Mouse (Mus musculus) urinary bladder, postnatal 25 days (tissue): Measurements from ENCODE around the gene Fry.

Experiments used
- DNase-seq: peaks from one replicate; pipeline ENCODE4 v3.0.0; 2022; ENCODE audit warnings: low spot score

Gene Fry

DNA sequence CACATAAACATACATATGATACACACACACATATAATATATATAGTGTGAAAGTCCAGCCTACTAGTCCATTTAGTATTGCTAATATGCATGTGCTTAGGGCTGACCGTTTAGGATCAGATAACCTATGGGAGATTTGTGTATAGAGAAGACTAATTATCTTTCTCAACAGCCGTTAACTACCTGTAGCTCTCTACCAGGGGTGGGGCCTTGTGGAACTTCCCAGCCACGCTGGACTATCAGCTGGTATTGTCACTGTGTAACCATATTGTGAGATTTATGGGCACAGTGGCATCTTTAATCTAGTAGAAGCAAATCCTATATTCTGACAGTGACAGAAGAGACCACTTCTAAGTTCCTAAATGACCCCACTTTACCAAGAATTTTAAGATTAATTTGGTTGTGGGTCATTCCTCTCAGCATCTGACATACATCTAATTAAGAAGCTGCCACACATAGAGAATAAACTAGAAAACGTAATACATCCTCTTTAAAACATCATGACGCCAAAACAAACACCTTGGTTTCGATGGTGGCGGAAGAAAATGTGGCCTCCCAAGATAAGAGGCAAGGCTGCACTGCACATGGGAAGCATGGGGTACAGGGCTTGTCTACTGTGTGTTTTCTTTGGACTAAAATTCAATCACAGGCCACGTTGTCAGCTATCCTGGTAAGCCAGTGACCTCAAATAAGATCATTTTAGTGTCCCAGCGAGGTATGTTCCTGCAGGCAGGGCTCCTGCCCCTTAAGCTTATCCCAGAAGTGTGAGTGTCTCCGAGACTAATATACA is 271.3 kb downstream of the Fry start:
- no peak for DNase-seq

DNA sequence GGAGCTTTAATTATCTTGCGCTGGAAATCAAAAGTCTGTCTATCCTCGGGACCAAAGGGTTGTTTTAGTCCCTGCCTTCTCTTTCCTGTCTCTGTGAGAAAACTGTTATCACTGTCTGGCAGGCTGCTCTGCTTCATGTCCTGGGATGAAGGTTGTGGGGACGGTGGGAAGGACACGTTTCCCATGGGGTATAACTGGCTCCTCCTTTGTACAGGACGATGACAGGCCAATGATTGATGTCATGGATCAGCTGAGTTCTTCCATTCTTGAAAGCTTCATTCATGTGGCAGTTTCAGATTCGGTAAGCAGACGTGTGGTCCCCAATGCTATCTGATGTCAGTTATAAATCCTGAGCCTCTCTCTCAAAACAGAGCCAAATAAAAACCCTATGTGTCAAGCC is 272.0 kb downstream of the Fry start:
- no peak for DNase-seq

DNA sequence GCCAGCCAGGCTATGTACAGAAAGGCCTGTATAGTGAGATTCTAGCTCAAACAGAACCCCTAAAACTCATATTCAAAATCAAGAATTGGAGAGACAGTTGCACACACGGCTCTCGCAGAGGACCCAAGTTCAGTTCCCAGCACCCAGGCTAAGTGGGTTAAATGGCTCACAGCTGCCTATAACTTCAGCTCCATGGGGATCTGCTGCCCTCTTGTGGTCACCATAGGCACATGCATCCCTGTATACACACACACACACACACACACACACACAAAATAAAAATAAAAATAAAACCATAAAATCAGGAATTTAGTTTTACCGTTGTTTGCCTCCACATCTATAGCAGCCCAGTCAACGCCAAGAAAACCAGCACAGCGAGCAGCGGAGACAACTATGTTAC is 276.2 kb downstream of the Fry start:
- no peak for DNase-seq

DNA sequence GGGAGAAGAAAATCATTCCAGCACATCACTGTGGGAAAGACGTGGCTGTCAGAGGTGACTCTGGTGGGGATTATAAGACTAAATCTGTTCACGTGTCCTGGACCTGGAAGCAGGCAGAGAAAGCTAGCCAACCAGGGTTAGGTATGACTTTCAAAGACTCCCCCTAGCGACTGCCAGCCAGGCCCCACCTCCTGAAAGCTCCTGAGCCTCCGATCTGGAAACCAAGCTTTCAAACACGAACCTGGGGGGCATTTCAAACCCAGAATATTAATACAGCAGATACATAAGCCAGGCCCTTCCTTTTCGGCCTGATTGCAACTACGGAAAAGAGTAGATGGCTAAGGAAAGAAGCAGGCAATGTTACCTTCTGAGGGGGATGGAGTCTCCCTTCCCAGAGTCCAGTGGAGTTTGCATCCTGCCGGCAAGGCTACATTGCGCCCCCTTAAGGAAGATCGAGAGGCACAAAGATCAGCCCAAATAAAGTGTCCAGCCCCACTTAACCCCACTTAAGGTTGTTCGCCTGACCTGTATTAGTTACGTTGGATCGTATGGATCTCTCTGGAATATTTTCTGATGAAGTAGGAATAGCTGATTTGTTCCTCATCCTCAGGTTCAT is 284.5 kb downstream of the Fry start:
- no peak for DNase-seq

DNA sequence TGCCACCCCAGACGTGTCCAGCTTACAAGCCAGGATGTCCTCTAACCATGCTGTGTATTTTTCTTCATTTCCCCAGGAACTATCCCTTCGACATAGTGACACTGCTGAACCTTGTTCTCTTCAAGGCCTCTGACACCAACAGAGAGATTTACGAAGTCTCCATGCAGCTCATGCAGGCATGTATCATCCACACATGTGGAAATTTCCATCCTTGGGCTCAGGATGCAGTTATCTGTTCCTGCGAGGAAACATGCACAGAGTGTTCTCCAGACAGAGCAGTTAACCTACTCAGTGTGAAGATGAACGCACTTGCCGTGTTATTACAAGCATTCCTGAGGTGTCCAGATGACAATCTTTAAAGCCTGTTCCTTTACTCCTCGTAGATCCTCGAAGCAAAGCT is 286.4 kb downstream of the Fry start:
- no peak for DNase-seq

DNA sequence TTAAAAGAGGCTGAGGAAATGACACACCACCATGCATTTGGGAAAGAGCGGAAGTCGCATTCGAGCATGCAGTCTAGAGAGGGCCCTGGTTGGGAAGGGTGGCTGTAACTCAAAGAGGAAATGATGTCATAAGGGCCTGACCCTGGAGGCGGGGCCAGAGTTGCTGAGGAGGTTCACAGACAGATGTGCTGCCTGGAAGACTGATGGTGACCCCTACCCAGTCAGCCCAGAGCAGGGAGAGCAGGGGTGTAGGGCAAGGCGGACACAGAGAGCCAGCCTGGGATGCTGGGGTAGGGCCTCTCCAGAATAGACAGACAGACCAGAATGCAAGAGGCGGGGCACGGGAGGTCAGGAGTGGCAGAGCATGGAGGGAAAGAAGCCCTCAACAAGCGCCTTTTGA is 290.5 kb downstream of the Fry start:
- DNase-seq: no peak

DNA sequence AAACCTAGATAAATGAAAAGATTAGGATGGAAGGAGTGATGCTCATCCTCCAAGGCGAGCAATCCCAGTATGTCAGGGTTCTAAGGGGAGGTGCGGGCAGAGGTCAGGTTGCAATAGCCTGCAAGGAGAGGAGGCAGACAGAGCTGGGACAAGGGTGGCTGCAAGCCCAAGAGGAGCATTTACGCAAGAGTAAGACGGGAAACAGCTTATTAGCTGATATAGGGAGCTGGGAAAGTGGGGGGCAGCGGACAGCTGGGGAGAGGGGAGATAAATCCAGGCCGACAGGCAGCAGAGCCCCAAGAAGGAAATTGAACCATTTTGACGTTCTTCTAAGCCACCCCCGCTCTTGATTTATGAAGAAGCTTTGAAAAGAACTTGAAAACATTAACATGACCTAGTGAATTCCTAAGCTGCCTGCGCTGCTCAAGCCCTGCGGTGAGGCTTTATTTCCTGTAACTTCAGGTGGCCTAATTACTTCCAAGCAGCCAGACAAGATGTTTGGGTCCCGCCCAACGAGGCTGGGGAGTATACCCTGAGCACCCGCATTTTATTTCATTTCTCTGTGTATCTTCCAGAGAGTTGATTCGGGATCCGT is 291.1 kb downstream of the Fry start:
- DNase-seq: no peak

DNA sequence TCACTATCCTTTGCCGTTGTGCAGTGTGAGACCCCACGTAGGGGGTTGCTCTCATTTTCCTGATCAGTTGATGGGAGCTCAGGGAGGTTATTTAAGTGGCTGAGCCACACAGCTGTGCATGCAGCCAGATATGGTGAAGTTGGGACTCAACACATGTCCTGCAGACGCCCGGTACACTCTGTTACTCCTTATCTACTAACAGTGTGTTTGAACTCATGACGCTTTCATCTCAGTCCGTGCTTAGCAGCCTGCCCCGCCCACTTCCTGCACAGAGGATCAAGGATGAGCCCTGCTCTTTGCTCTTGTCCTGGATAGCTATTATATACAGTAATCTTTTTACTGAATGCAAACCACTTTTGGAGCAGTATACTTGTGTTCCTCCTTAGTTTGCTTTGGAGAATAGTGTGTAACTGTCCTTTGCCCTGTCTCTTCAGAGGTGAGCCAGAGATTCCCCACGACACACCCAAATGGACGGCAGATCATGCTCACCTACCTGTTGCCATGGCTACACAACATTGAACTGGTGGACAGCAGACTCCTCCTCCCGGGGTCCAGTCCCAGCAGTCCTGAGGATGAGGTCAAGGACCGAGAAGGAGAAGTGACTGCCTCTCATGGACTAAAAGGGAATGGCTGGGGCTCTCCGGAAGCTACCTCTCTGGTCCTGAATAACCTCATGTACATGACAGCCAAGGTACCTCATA is 294.5 kb downstream of the Fry start:
- no peak for DNase-seq

DNA sequence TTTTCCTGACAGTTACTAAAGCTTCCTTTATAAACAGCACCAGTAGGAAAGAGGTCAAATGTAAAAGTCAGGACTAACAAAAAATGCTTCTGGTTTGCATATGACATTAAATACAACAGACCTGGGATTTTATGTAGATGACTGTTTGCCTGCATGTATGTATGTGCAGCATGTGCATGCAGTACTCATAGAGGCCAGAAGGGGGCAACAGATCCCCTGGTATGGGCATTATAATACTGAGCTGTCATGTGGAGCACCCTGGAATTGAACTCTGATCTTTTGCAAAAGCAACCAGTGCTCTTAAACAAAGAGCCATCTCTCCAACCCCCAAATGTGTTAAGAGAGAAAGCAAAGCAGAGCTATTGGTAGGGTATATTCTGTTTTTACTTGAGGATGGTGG is 296.4 kb downstream of the Fry start:
- DNase-seq: no peak

DNA sequence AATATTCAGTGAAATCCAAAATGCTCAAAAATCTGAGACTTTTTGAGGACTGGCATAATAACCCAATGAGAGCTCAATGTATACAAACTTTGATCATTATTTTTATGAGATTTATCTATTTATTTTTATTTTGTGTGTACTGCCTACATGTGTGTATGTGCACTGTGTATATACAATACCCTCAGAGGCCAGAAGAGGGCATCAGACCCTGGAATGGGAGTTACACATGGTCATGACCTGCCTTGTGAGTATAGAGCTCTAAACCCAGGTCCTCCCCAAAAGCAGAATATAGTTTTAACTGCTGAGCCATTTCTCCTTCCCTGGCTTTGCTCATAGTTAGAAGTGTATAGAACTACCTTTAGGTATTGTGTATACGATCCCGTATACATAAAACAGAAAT is 298.8 kb downstream of the Fry start:
- no peak for DNase-seq

DNA sequence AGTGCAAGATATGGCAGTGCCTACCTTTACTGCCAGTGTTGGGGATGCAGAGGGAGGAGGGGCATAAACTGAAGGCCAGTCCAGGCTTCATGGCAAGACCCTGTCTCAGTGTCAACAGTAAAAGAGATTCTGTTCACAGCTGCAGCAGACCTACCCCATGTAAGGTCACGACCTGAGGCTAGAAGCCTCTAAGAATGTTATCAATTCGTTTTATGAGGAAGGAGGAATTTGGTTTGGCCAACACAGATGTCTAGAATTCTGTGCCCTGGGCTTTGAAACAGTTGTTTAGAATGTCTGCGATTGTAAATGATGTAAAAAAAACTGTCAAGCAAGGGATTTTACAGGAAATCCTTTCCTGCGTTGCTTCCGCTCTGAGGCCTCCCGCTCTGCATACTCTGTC is 299.6 kb downstream of the Fry start:
- no peak for DNase-seq

DNA sequence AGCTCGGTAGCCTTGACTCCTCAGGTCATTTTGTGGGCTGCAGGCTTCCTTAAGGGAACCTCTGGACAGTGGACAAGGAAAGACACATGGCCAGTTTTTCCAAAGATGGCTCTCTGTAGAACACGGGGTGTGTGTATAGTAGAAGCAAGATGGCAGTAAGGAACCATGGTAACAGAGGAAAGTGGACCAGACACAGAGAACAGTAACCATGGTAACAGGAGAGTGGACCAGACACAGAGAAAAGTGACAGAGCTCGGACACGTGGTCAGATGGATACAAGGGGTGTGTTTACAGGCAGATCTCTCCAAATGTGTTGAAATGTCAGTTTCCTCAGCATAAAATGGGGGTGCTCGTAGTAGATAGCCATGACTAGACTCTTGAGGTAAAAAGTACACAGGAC is 306.6 kb downstream of the Fry start:
- DNase-seq: no peak

DNA sequence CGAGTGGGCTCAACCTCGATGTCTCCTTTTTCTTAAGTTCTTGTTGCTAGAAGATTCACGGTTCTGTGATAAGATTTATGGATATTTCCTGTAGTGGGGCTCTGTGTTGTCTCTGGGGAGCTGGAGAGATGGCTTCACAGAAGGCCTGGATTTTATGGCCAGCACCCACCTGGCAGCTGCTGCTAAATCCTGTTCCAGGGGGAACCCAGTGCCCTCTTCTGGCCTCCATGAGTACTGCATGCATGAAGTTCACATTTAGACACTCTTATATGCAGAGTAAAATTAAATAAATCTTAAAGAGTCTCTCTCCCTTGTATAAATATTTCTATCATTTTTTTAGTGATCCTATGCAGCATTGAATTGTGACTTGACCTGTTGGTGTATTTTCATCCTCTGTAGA is 308.1 kb downstream of the Fry start:
- peak; percentile 19 for DNase-seq

DNA sequence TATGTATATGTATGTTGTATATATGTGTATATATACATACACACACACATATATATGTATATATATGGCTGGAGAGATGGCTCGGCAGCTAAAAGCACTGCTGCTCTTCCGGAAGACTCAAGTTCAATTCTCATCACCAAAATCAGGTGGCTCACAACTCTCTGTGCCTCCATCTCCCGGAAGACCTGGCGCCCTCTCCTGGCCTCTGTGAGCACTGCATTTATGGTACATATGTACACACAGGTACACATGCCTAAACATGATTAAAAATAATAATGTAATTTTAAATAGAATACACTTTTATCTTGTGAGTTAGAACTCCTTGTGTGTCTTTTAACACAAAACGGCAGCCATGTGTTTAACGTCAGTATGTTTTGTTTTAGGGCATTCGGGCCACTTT is 312.8 kb downstream of the Fry start:
- DNase-seq: no peak

DNA sequence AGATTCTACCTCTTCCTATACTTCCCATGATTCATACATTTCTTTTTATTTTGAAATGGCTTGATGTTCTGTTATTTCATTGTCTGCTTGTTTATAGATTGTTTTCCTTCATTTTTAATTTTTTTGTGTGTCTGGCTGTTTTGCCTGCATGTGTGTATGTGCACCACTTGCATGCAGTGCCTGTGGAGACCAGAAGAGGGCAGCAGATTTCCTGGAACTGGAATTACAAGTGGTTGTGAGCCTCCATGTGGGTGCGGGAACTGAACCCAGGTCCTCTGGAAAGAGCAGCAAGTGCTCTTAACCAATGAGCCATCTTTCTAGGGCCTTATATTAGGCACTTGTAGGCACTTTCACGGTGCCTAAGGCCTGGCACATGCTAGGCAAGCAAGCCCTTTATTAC is 314.5 kb downstream of the Fry start:
- no peak for DNase-seq

DNA sequence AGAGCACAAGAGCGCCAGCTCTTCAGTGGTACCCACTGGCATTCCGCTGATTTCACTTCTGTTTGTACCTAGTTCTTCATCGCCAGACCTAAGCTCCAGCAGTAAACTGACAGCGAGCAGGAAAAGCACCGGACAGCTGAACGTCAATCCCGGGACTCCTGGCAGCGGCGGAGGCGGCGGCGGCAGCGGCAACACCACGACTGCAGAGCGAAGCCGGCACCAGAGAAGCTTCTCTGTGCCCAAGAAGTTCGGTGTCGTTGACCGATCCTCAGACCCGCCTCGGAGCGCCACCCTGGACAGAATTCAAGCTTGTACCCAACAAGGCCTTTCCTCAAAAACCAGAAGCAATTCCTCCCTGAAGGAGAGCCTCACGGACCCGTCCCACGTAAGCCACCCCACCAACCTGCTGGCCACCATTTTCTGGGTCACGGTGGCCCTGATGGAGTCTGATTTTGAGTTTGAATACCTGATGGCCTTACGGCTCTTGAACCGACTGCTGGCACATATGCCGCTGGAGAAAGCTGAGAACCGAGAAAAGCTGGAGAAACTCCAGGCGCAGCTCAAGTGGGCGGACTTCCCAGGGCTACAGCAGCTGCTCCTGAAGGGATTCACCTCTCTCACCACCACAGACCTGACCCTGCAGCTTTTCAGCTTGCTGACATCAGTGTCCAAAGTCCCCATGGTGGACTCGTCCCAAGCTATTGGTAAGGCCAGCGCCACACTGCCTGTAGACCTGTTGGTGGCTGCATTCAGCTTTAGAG is 318.4 kb downstream of the Fry start:
- no peak for DNase-seq

DNA sequence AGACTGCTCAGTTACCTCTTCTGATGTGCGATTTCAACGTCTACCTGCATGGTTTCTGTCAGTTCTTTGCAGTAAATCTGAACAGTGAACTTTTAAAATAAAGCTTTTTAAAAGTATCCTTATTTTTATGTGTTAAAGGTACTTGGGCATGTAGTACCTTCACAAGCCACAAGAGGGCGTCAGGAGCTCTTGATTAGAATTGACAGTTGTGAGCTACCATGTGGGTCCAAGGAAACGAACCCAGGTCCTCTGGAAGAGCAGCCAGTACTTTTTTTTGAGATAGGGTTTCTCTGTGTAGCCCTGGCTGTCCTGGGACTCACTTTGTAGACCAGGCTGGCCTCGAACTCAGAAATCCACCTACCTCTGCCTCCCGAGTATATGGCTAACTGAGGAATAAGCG is 323.2 kb downstream of the Fry start:
- DNase-seq: no peak

DNA sequence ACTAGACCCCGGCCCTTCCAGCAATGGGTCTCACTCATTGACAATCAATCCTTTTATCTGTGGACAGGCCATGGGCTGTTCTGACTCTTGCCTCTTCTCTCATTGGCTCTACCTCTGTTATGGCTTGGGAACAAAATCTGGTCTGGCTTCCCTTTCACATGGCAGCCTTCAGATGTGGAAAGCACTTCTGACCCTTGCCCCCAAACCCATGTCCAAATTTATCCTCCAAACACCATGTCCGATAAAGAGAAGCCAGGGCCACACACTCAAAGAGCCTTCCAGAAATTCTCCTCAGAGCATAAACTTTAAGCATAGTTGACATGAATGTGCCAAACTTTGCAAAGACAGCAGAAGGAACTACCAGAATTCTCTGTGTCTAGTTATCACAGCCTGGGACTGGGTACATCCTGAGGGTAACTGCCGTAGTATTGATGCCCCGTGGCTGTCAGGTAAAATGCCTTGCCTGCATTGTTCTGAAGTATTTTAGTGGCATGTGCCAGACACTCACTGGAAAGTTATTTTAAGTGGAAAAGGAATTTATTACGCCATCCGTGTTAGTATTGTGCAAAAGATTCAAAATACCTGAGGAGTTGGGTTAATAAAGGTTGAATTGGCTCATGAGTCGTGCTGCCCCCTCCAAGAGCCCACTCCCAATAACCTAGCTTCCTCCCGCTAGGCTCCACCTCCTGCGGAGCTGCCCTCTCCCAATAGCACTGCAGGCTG is 333.0 kb downstream of the Fry start:
- DNase-seq: no peak

DNA sequence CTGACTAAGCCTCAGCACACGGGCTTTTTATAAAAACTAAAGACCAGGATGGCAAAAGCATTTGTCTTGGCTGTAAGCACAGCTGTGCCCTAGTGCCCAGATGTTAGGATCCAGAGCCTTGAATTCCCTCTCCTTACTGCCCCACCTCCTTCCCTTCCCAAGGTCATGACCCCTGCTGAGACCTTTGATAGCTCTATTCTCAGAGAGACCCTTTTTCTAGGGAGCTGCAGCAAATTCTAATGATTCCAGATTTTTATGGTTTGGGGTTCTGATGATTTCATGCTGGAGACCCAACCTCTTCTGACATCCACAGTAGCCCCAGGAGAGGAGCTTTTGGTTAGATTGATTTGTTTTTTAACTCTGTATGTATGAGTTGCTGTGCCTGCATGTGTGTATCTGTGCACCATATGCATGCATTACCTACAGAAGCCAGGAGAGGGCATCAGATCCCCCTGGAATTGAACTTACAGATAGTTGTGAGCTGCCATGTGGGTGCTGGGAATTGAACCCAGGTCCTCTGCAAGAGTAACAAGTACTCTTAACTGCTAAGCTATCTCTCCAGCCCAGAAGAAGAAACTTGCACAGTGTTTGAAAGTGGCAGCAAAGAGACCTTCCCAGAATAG is 333.7 kb downstream of the Fry start:
- DNase-seq: no peak

DNA sequence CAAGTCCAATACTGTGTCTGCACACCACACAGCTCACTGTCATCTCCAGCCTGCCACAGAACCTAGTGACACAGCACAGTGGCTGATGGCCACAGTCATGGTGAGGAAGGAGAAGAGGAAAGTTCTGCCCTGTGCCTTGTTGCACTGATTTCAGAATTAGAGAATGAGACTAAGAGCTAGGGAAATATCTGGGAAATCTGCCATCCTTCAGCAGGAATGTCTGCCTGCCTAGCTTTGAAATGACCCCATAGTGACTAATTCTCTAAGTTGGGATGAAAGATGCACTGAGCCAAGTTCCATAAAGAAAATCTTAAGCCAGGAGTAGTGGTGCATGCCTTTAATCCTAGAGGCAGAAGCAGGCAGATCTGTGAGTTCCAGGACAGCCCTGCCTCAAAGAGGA is 334.2 kb downstream of the Fry start:
- DNase-seq: no peak

DNA sequence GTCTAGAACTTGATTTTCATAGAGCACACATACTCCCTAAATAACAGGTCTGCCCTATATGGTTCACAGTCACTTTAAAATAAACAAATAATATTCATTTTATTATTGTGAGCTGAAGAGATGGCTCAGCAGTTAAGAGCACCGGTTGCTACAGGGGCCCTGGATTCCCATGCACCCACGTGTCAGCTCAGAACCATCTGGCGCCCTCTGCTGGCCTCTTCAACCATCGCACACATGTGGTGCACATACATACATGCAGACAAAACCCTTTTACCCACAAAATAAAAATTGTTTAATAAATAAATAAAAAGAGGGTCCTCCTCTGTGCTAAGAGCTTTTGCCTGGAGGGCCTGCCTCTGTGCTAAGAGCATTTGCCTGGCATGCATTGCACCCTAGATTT is 335.0 kb downstream of the Fry start:
- no peak for DNase-seq
